8 mouse cellular contexts compared by ENCODE assay signal in the genomic region with DNA sequence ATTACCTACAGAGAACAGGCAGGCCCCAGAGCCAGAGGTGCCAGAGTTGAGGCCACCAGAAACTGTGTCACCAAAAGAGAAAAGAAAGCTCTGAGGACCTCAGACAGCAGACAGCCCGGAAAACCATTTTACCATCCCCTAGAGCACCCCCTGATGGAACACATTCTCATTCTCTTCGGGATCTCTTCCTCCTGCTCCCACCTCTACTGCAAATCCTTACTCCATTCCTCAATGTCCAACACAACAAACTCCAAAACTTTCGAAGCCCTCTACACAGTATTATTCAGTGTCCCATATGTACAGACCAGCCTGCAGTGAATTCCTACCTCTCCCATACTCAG. TPM values are rescaled to one million over a fixed set of nuclear protein-coding genes. Genes with fewer than 3 reads are reported as not detected.
DNase-seq lines count a peak whose midpoint lies in the region; ATAC-seq and TF ChIP-seq lines count a peak whose summit lies in the region.

No protein-coding gene starts in this region.

- no peaks in the 10 kb centered on the region for H3K9me3 ChIP-seq in liver, embryonic 13.5 days (replicated peaks)

- peak overlapping the region; percentile 91 for H3K9ac ChIP-seq in liver, embryonic 13.5 days

- H3K4me2 ChIP-seq in liver, embryonic 13.5 days, result peak overlapping the region; percentile 90

- peak; percentile 10 for ATAC-seq in liver, embryonic 13.5 days (ENCODE audit: low read depth)

- peaks cover under 1% of the 10 kb centered on the region; the same call in 1 of the 2 replicates for H3K36me3 ChIP-seq in thymus, adult 2 months (ENCODE audit: control insufficient read depth, insufficient read depth, low read length)
- H3K36me3 ChIP-seq in liver, embryonic 13.5 days, result peaks cover 17% of the 10 kb centered on the region

- peak overlapping the region; percentile 83 for H3K4me3 ChIP-seq in thymus, adult 2 months (ENCODE audit: control insufficient read depth, insufficient read depth, low read length)
- H3K4me3 ChIP-seq in liver, embryonic 13.5 days (replicated peaks), result peak overlapping the region; percentile 87

- no peaks in the 10 kb centered on the region for H3K27me3 ChIP-seq in thymus, adult 2 months (ENCODE audit: control insufficient read depth, insufficient read depth, low read length)
- no peaks in the 10 kb centered on the region for H3K27me3 ChIP-seq in liver, embryonic 13.5 days

- 16% methylated on average over 3 of the region's 3 CpGs for WGBS in thymus, adult 2 months
- WGBS in liver, embryonic 13.5 days (ENCODE audit: insufficient replicate concordance), result 21% methylated on average over 3 of the region's 3 CpGs

- H3K4me1 ChIP-seq in thymus, adult 2 months (replicated peaks; ENCODE audit: control insufficient read depth, insufficient read depth, low read length), result peaks cover 6% of the 10 kb centered on the region
- peaks cover 45% of the 10 kb centered on the region for H3K4me1 ChIP-seq in liver, embryonic 13.5 days (replicated peaks)

- peak; percentile 46 for DNase-seq in cerebellum, adult 8-10 months
- DNase-seq in cerebellum, adult 11 months, result no peak
- no peak for DNase-seq in thymus, adult 2 months
- no peak for DNase-seq in thymus, postnatal 36 days
- DNase-seq in liver, embryonic 13.5 days, result no peak
- no peak for DNase-seq in B cell, adult 2 months
- DNase-seq in spleen, postnatal 4 days (ENCODE audit: low spot score in 2 of 2), result no peak
- DNase-seq in frontal cortex, postnatal 14 days (ENCODE audit: low spot score in 2 of 2), result no peak

- H3K27ac ChIP-seq in thymus, adult 2 months (ENCODE audit: control insufficient read depth, insufficient read depth, low read length), result no peak overlapping the region
- peak overlapping the region; percentile 89 for H3K27ac ChIP-seq in liver, embryonic 13.5 days

- 0 out of 2 replicates have a peak, but pooled peaks have one; percentile 6 for TF ChIP-seq POLR2A in thymus, adult 2 months (IDR thresholded peaks at IDR 0.05; ENCODE audit: control insufficient read depth, extremely low read depth, insufficient read depth, low read length, poor library complexity)

- no peak for TF ChIP-seq CTCF in thymus, adult 2 months (IDR thresholded peaks at IDR 0.05; ENCODE audit: borderline replicate concordance, control insufficient read depth, extremely low read depth, insufficient read depth, low read length, poor library complexity)

RNA-seq across cellular contexts. Expression of gene Hdlbp, which starts 32.8 kb away (rescaled TPM):
- 52.3 and 53.4 TPM in 2 replicates for polyA plus RNA-seq in thymus, adult 2 months (2012; rRNA removed)
- polyA plus RNA-seq in liver, embryonic 13.5 days (2015; fragmentation: Nextera tagmentation; extraction: Ambion mirVana), result 89.5 and 95.9 TPM in 2 replicates
